Mouse (Mus musculus) gastrocnemius, adult 18-20 months (tissue): ENCODE results near the gene Agap2. TPM values are rescaled to one million over a fixed set of nuclear protein-coding genes. Genes with fewer than 3 reads are reported as not detected.
"Not testable (repeated sequence)": the region's sequence is repeated elsewhere in the genome, so short reads cannot be mapped to it uniquely, and the experiment has no call there.

Experiments
- DNase-seq: peaks from one replicate; pipeline ENCODE4 v3.0.0; 2021; ENCODE audit warnings: low spot score
- total RNA-seq, 2 experiments: library from RNA; stranded (reverse); gene quantifications; 2 replicates each; pipeline ENCODE4 v1.2.3; 2021

Agap2 gene
- total RNA-seq, 2 experiments from 2014 or later = 1.3 to 1.7 TPM

- DNase-seq = not testable (repeated sequence)
These were observed 59.4 kb downstream of the Agap2 start for GRCm38 (mm10) chr10:127134394-127135035.

- no peak for DNase-seq
These were observed 60.2 kb downstream of the Agap2 start for GRCm38 (mm10) chr10:127135118-127135836.

- DNase-seq = no peak
These were observed 61.4 kb downstream of the Agap2 start for GRCm38 (mm10) chr10:127136510-127136909.

GRCm38 (mm10) chr10:127137896-127138295 is 62.8 kb downstream of the Agap2 start:
- no peak for DNase-seq

GRCm38 (mm10) chr10:127138328-127139141 is 63.5 kb downstream of the Agap2 start:
- no peak for DNase-seq

GRCm38 (mm10) chr10:127140971-127141370 is 65.9 kb downstream of the Agap2 start:
- no peak for DNase-seq

- no peak for DNase-seq
These were observed 66.4 kb downstream of the Agap2 start for GRCm38 (mm10) chr10:127141500-127141899.

Other genes with a start within 250 kb of the Agap2 start
- gene Atp23, start 173.9 kb upstream of the Agap2 start, total RNA-seq = 1 to 10 TPM; 1.5 to 1.6 TPM
- gene Ctdsp2, start 96.6 kb upstream of the Agap2 start, total RNA-seq = 100 to 1,000 TPM in 1 of 2 experiments, 10 to 100 TPM in 1; 84.5 to 110 TPM
- gene Avil, start 74.6 kb upstream of the Agap2 start, total RNA-seq = 1 to 10 TPM; 2.9 to 3.6 TPM
- 10 to 100 TPM; 20.4 to 22.4 TPM for gene Tsfm, start 44.4 kb upstream of the Agap2 start, total RNA-seq
- 1 to 10 TPM; 8.6 to 9.1 TPM for gene Mettl1, start 33.9 kb upstream of the Agap2 start, total RNA-seq
- under 1 TPM in 1 of 2 experiments, not detected in 1; 0.09 TPM for gene Eef1akmt3, start 33.8 kb upstream of the Agap2 start, total RNA-seq
- under 1 TPM in 1 of 2 experiments, not detected in 1; 0.19 TPM for gene Cyp27b1, start 27.0 kb upstream of the Agap2 start, total RNA-seq
- gene March9, start 15.1 kb upstream of the Agap2 start, total RNA-seq = 1 to 10 TPM in 1 of 2 experiments, under 1 TPM in 1; 0.39 to 1.0 TPM
- 10 to 100 TPM; 42.2 to 45.6 TPM for gene Cdk4, start 11.8 kb upstream of the Agap2 start, total RNA-seq
- 10 to 100 TPM; 22.4 to 23.4 TPM for gene Tspan31, start 5.0 kb upstream of the Agap2 start, total RNA-seq
- gene Os9, start 45.8 kb downstream of the Agap2 start, total RNA-seq = 10 to 100 TPM; 11.3 to 13.5 TPM
- under 1 TPM; 0.39 to 0.93 TPM for gene B4galnt1, start 89.9 kb downstream of the Agap2 start, total RNA-seq
- gene Slc26a10, start 105.4 kb downstream of the Agap2 start, total RNA-seq = 1 to 10 TPM; 1.6 to 2.9 TPM
- gene Arhgef25, start 114.8 kb downstream of the Agap2 start, total RNA-seq = 1 to 10 TPM; 7.4 to 9.5 TPM
- 10 to 100 TPM; 20.0 to 27.3 TPM for gene Dtx3, start 120.4 kb downstream of the Agap2 start, total RNA-seq
- 1 to 10 TPM; 7.4 to 8.2 TPM for gene Pip4k2c, start 136.3 kb downstream of the Agap2 start, total RNA-seq
- under 1 TPM; 0.21 to 0.37 TPM for gene Kif5a, start 188.1 kb downstream of the Agap2 start, total RNA-seq
- gene Dctn2, start 191.1 kb downstream of the Agap2 start, total RNA-seq = 10 to 100 TPM; 96.1 to 97.2 TPM
- gene Mbd6, start 213.7 kb downstream of the Agap2 start, total RNA-seq = 10 to 100 TPM; 14.6 to 15.7 TPM
- gene Mars, start 236.5 kb downstream of the Agap2 start, total RNA-seq = 10 to 100 TPM; 67.5 to 68.8 TPM
- under 1 TPM; 0.46 to 0.83 TPM for gene Arhgap9, start 246.7 kb downstream of the Agap2 start, total RNA-seq